Mouse (Mus musculus): ENCODE measurements around the gene Tst.

The Tst gene

DNA sequence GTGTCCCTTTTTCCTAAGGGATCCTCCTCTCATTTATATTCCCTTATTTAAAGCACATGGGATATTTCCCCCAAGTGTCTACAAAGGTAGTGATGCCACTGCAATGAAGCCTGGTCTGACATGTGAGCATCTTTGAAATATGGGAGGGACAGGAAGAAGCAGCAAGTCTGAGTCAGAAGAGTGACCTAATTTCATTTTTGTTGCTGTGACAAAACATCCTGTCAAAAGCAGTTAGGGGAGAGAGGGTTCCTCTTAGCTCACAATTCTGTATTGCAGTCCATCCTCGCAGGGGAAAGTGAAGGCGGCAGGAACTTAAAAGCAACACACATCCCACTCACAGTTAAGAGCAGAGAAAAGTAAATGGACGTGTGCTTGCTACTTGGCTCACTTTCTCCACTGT lies 14.9 kb downstream of the Tst start:
- DNase-seq (ENCODE audit: low read depth, low spot score) = no peak

GRCm38 (mm10) chr15:78385564-78385963 lies 20.1 kb downstream of the Tst start:
- DNase-seq (ENCODE audit: low read depth, low spot score) = no peak

GRCm38 (mm10) chr15:78384220-78385116 lies 21.2 kb downstream of the Tst start:
- DNase-seq (ENCODE audit: low read depth, low spot score) = no peak

- no peak for DNase-seq (ENCODE audit: low read depth, low spot score)
Observed at GRCm38 (mm10) chr15:78383450-78384219, 22.1 kb downstream of the Tst start.

GRCm38 (mm10) chr15:78382115-78382514 lies 23.6 kb downstream of the Tst start:
- DNase-seq (ENCODE audit: low read depth, low spot score) = no peak

DNA sequence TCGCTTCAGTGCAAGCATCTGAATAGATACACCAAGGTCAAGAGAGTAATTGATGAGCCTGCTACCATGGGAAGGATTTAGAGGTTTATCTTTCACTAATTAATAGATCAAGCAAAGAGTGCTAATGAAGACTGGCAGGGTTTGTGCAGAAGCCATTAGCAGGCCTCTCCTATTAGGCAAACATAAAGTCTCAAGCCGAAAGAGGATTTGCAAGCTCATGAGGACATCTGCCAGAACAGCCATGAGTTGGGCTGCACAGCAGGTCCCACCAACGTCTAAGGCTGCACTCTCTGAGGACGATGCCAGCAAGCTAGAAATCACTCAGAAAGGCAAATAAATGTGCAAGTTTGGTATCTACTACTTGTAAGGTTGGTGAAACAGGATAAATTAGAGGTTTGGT lies 25.0 kb downstream of the Tst start:
- DNase-seq (ENCODE audit: low read depth, low spot score) = no peak

- no peak for DNase-seq (ENCODE audit: low read depth, low spot score)
Observed at GRCm38 (mm10) chr15:78380208-78380607, 25.5 kb downstream of the Tst start.

DNA sequence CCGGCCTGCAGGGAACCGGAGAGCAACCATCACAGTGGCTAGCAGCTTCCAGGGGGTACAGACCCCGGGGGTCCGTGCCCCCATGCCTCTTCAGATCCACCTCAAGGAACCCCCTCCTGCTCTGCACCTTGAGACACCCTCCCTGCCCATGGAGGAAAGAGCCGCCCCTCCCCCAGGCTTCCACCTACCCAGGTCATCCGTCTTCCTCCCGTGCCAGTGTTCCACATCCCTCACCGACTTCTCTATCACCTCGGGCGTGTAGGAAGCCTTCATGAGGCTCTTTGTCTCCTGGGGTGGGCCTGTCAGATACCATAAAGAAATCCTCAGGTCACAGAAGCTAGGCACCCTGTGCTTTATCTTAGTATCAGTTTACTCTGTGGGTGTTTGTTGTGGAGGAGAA lies 27.2 kb downstream of the Tst start:
- no peak for DNase-seq (ENCODE audit: low read depth, low spot score)

GRCm38 (mm10) chr15:78377859-78378258 lies 27.8 kb downstream of the Tst start:
- DNase-seq (ENCODE audit: low read depth, low spot score) = no peak

GRCm38 (mm10) chr15:78374204-78374603 lies 31.5 kb downstream of the Tst start:
- no peak for DNase-seq (ENCODE audit: low read depth, low spot score)

DNA sequence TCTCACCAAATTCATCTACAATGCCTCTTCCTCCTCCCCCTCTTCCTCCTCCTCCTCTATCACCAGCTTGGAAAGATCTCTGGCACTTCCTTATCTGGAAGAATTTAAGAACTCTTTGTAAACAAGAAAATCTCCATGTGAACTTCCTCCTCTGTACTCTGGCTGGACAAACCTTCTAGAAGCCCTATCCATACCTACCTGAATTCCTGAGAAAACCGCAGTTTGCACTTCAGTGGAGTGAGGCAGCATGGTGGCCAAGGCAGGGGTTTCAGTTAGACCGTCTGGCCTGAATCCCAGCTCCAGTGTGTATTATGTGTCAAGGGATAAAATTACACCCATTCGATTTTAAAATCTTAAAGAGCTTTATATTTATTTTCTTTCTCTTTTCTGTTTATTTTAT lies 32.9 kb downstream of the Tst start:
- DNase-seq (ENCODE audit: low read depth, low spot score) = no peak

DNA sequence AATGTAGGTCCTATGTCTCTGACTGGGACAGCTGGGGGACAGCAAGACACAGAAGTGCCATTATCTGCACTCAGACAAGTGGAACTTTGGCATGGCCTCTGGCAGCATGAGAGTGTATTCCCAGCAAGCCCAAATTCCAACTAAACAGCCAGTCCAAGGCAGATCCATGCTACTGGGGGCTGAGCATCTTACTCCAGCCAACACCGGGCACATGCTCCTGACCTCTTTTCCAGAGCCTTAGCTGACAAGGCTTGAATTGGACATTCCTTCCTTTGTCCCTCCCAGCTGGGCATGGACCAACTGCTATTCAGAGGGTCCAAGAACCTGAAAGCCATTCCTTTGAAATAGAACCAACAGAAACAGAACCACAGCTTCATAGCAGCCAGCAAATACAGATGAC lies 36.1 kb downstream of the Tst start:
- no peak for DNase-seq (ENCODE audit: low read depth, low spot score)

GRCm38 (mm10) chr15:78368926-78369346 lies 36.8 kb downstream of the Tst start:
- DNase-seq (ENCODE audit: low read depth, low spot score) = peak; percentile 62

GRCm38 (mm10) chr15:78367811-78368210 lies 37.9 kb downstream of the Tst start:
- DNase-seq (ENCODE audit: low read depth, low spot score) = no peak

DNA sequence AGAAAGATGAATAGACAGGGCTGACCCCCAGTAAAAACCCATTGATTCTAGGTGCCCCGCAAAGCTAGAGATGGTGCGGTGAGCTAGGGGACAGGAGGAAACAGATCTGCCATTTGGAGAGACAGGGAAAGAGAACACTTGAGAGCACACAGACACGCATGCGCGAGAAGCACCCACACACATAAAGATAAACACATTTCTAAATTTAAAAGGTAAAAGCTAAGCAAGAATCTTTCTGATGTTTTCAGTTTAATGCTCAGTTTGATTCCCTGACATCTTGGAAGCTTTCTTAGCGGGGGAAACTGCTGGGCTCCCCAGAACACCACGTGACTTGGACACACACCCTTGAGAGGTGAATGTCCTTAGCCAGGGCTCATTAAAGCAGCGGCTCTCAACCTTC lies 38.8 kb downstream of the Tst start:
- no peak for DNase-seq (ENCODE audit: low read depth, low spot score)

DNA sequence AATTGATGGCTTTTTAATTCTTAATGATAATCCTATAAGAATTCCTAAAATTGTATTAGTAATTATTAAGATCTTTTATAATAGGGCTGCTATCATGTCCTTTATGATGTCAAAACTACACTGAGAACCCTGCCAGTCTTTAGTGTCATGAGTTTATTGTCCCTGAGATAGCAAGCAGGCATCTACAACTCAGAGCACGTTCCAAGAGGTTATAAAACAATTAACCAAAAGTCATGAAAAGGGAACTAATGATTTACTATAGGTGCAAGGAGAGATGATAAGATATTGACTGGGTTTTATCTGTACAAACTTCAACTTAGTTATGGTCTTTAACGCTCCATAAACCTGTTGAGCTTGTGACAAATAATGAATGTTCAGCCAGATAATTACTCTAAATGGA lies 39.8 kb downstream of the Tst start:
- DNase-seq (ENCODE audit: low read depth, low spot score) = no peak

DNA sequence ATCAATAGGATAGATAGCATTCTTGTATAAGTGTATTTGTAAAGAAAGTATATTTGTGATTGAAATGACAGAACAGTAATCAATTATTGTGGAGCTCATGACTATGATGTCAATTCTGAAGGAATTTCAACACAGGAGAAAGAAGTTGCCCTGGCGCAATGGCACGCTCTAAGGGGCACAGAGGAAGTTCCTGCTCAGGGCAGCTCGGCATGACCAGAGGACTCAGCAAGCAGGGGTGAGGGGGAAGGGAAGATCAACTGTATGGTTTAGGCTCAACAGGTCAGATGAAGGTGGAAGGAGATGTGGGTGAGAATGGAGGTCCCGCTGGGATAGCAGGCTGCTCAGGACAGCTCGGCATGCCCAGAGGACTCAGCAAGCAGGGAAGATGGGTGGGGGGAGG lies 50.2 kb downstream of the Tst start:
- no peak for DNase-seq (ENCODE audit: low read depth, low spot score)

- DNase-seq (ENCODE audit: low read depth, low spot score) = peak; percentile 24
Observed at GRCm38 (mm10) chr15:78354958-78355357, 50.7 kb downstream of the Tst start.

DNA sequence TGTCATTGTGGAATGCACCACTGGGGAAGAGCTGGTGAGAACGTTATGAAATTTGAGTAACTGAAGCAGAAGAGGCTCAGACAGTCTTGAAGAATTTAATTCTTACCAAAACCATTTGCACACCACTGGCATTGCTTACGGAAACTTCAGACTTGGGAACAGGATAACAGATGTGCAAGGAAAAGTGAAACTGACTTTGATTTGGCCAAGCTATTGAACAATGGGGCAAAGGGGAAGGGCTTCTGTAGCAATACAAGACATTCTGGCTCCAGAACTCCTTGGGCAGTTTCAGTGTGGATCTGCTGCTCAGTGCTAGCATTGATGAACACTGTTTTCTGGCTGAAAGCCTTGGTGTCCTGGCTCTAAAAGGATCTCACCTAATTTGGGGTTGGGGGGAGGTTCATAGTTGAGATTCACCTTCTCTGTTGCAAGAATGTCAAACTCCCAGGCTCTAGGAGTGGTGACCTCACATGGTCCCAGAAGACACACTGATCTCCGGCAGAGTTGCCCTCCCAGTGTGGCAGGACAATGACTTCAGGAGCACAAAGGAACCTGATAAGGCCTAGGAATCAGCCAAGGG lies 54.0 kb downstream of the Tst start:
- no peak for DNase-seq (ENCODE audit: low read depth, low spot score)

Measured in mesoderm, embryonic 11.5 days (tissue).